Mouse (Mus musculus): Measurements from ENCODE around the gene Mas1. TPM values are rescaled to one million over a fixed set of nuclear protein-coding genes. Genes with fewer than 3 reads are reported as not detected.

Gene Mas1
- polyA plus RNA-seq, 1 experiment, result not detected

GRCm38 (mm10) chr17:12797427-12798029, 70.4 kb downstream of the Mas1 start:
- H3K4me1 ChIP-seq (ENCODE audit: control insufficient read depth, insufficient read depth, low read length), result peaks cover 3% of the 10 kb centered on the region; the same call in 1 of the 2 replicates
- H3K27ac ChIP-seq (ENCODE audit: insufficient read depth, low read depth, low read length), result no peak overlapping the region
- 69% methylated on average over 3 of the region's 3 CpGs for WGBS
- no peak overlapping the region for H3K4me3 ChIP-seq (ENCODE audit: insufficient read depth, low read depth, low read length)
- TF ChIP-seq CTCF (IDR thresholded peaks at IDR 0.05; ENCODE audit: insufficient read depth, low read depth, low read length), result no peak
- TF ChIP-seq POLR2A (IDR thresholded peaks at IDR 0.05; ENCODE audit: insufficient read depth, low read depth, low read length), result no peak

- WGBS, result 91% methylated on average over 3 of the region's 3 CpGs
- no peak for TF ChIP-seq CTCF (IDR thresholded peaks at IDR 0.05; ENCODE audit: insufficient read depth, low read depth, low read length)
- no peak for TF ChIP-seq POLR2A (IDR thresholded peaks at IDR 0.05; ENCODE audit: insufficient read depth, low read depth, low read length)
- peaks cover 3% of the 10 kb centered on the region; the same call in 1 of the 2 replicates for H3K4me1 ChIP-seq (ENCODE audit: control insufficient read depth, insufficient read depth, low read length)
- H3K27ac ChIP-seq (ENCODE audit: insufficient read depth, low read depth, low read length), result no peak overlapping the region
- H3K4me3 ChIP-seq (ENCODE audit: insufficient read depth, low read depth, low read length), result no peak overlapping the region
Measured at GRCm38 (mm10) chr17:12796633-12797032, 71.3 kb downstream of the Mas1 start.

- peaks cover 9% of the 10 kb centered on the region; the same call in 1 of the 2 replicates for H3K4me1 ChIP-seq (ENCODE audit: control insufficient read depth, insufficient read depth, low read length)
- 43% methylated on average over 8 of the region's 8 CpGs for WGBS
- H3K27ac ChIP-seq (ENCODE audit: insufficient read depth, low read depth, low read length), result no peak overlapping the region
- TF ChIP-seq CTCF (IDR thresholded peaks at IDR 0.05; ENCODE audit: insufficient read depth, low read depth, low read length), result no peak
- no peak for TF ChIP-seq POLR2A (IDR thresholded peaks at IDR 0.05; ENCODE audit: insufficient read depth, low read depth, low read length)
- no peak overlapping the region for H3K4me3 ChIP-seq (ENCODE audit: insufficient read depth, low read depth, low read length)
Measured at GRCm38 (mm10) chr17:12793660-12794406, 74.1 kb downstream of the Mas1 start.

GRCm38 (mm10) chr17:12792422-12793206, 75.3 kb downstream of the Mas1 start:
- Histone ChIP-seq H3K27ac (ENCODE audit: insufficient read depth, low read depth, low read length) (no peak overlapping the region), H3K4me3 (ENCODE audit: insufficient read depth, low read depth, low read length) (no peak overlapping the region), H3K4me1 (ENCODE audit: control insufficient read depth, insufficient read depth, low read length) (peaks cover 9% of the 10 kb centered on the region; the same call in 1 of the 2 replicates)
- TF ChIP-seq CTCF (IDR thresholded peaks at IDR 0.05; ENCODE audit: insufficient read depth, low read depth, low read length) (no peak), POLR2A (IDR thresholded peaks at IDR 0.05; ENCODE audit: insufficient read depth, low read depth, low read length) (no peak)
- 68% methylated on average over 11 of the region's 11 CpGs for WGBS

GRCm38 (mm10) chr17:12791420-12791819, 76.5 kb downstream of the Mas1 start:
- H3K4me1 ChIP-seq (ENCODE audit: control insufficient read depth, insufficient read depth, low read length), result peaks cover 9% of the 10 kb centered on the region; the same call in 1 of the 2 replicates
- 59% methylated on average over 4 of the region's 4 CpGs for WGBS
- TF ChIP-seq CTCF (IDR thresholded peaks at IDR 0.05; ENCODE audit: insufficient read depth, low read depth, low read length) (no peak), POLR2A (IDR thresholded peaks at IDR 0.05; ENCODE audit: insufficient read depth, low read depth, low read length) (no peak)
- H3K27ac ChIP-seq (ENCODE audit: insufficient read depth, low read depth, low read length), result no peak overlapping the region
- no peak overlapping the region for H3K4me3 ChIP-seq (ENCODE audit: insufficient read depth, low read depth, low read length)

GRCm38 (mm10) chr17:12791079-12791406, 76.9 kb downstream of the Mas1 start:
- peaks cover 9% of the 10 kb centered on the region; the same call in 1 of the 2 replicates for H3K4me1 ChIP-seq (ENCODE audit: control insufficient read depth, insufficient read depth, low read length)
- no peak overlapping the region for H3K27ac ChIP-seq (ENCODE audit: insufficient read depth, low read depth, low read length)
- no peak for TF ChIP-seq POLR2A (IDR thresholded peaks at IDR 0.05; ENCODE audit: insufficient read depth, low read depth, low read length)
- TF ChIP-seq CTCF (IDR thresholded peaks at IDR 0.05; ENCODE audit: insufficient read depth, low read depth, low read length), result no peak
- WGBS, result 40% methylated on average over 5 of the region's 5 CpGs
- no peak overlapping the region for H3K4me3 ChIP-seq (ENCODE audit: insufficient read depth, low read depth, low read length)

Other genes starting within 250 kb of the Mas1 start
- not detected in 2 replicates for gene Slc22a1, start 192.3 kb downstream of the Mas1 start, polyA plus RNA-seq (2012; ENCODE audit: insufficient read depth, insufficient read length, low replicate concordance, missing spikeins)
- gene Igf2r, start 98.5 kb downstream of the Mas1 start, polyA plus RNA-seq (2012; ENCODE audit: insufficient read depth, insufficient read length, low replicate concordance, missing spikeins), result 51.4 TPM in 1 of 2 replicates, not detected in the other
- not detected in 2 replicates for gene Mrgprh, start 7.9 kb upstream of the Mas1 start, polyA plus RNA-seq (2012; ENCODE audit: insufficient read depth, insufficient read length, low replicate concordance, missing spikeins)
- gene Pnldc1, start 42.1 kb upstream of the Mas1 start, polyA plus RNA-seq (2012; ENCODE audit: insufficient read depth, insufficient read length, low replicate concordance, missing spikeins), result not detected in 2 replicates
- gene Tcp1, start 47.6 kb upstream of the Mas1 start, polyA plus RNA-seq (2012; ENCODE audit: insufficient read depth, insufficient read length, low replicate concordance, missing spikeins), result 471 TPM in 1 of 2 replicates, not detected in the other
- not detected in 2 replicates for gene Mrpl18, start 48.2 kb upstream of the Mas1 start, polyA plus RNA-seq (2012; ENCODE audit: insufficient read depth, insufficient read length, low replicate concordance, missing spikeins)
- not detected in 2 replicates for gene Acat3, start 72.5 kb upstream of the Mas1 start, polyA plus RNA-seq (2012; ENCODE audit: insufficient read depth, insufficient read length, low replicate concordance, missing spikeins)
- not detected in 2 replicates for gene Acat2, start 92.6 kb upstream of the Mas1 start, polyA plus RNA-seq (2012; ENCODE audit: insufficient read depth, insufficient read length, low replicate concordance, missing spikeins)
- gene Wtap, start 126.0 kb upstream of the Mas1 start, polyA plus RNA-seq (2012; ENCODE audit: insufficient read depth, insufficient read length, low replicate concordance, missing spikeins), result not detected in 2 replicates
- 78.0 TPM in 1 of 2 replicates, not detected in the other for gene Sod2, start 138.7 kb upstream of the Mas1 start, polyA plus RNA-seq (2012; ENCODE audit: insufficient read depth, insufficient read length, low replicate concordance, missing spikeins)
- gene Gpr31b, start 184.2 kb upstream of the Mas1 start, polyA plus RNA-seq (2012; ENCODE audit: insufficient read depth, insufficient read length, low replicate concordance, missing spikeins), result not detected in 2 replicates
- not detected in 2 replicates for gene Tcp10b, start 193.0 kb upstream of the Mas1 start, polyA plus RNA-seq (2012; ENCODE audit: insufficient read depth, insufficient read length, low replicate concordance, missing spikeins)